Mouse (Mus musculus) Patski (cell line): Measurements from ENCODE around the gene Cdc42ep1. TPM values are rescaled to one million over a fixed set of nuclear protein-coding genes. Genes with fewer than 3 reads are reported as not detected.

Experiments
- ATAC-seq: fragments of 100-300 bp; one replicate; pipeline ENCODE4 v1.8.0; 2021
- CTCF ChIA-PET: fragments of 350-600 bp; sonication (Branson Sonifier 250); formaldehyde crosslinking; loops from one replicate; lab custom pipeline; 2022; ENCODE audit warnings: inconsistent platforms; lab: Charles Lee
- POLR2A ChIA-PET: fragments of 350-600 bp; sonication (Branson Sonifier 250); formaldehyde crosslinking; loops from one replicate; lab custom pipeline; 2022; ENCODE audit warnings: antibody characterized with exemption, inconsistent platforms; lab: Charles Lee
- DNase-seq: peaks from one replicate; pipeline ENCODE4 v3.0.0-alpha.2; 2011; ENCODE audit warnings: low read depth, low spot score
- H3K27me3 ChIP-seq: fragments of 371-371 bp; one replicate; pipeline ENCODE4 v1.5.1; 2021
- CTCF ChIP-seq: fragments of 100-300 bp; IDR thresholded peaks from one replicate; pipeline ENCODE4 v1.5.1; 2021
- in situ Hi-C: fragments of 300-500 bp; cut with MboI; formaldehyde crosslinking; loops from 3 replicates; pipeline ENCODE4 v1.11.1; 2018; ENCODE audit warnings: low pct_unique_long_range_greater_than_20kb, mixed read lengths
- polyA plus RNA-seq: library from polyadenylated mRNA; unstranded; gene quantifications from one replicate; pipeline ENCODE4 v1.2.3, GENCODE M21; 2021

Gene Cdc42ep1
- polyA plus RNA-seq, 1 experiment from 2014 or later, result 111 TPM

DNA sequence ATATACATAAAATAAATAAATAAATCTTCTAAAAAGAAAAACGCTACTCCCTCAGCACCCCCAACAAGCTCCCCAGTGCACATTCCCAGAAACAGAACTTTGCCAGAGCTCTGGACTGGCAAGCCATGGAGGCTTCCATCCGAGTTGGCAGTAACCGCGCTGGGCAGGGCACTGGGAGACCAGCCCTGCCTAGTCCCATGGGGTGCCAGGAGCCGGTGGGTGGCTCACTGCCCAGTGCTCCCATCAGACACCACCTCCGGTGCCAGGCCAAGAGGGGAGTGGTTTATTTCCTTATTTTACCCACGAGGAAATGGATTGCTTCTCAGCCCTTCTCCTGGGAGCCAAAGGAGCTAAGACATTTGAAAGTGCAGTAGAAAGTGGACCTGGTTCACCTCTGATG, 14.6 kb downstream of the Cdc42ep1 start:
- in situ Hi-C loops, result no loop called here
- POLR2A ChIA-PET, result no interaction called here
- CTCF ChIA-PET, result interaction anchor here (3.3 to 15.7 kb wide), 2 partner anchors 13 to 28 kb away, joined by 13 to 144 read pairs; no protein-coding TSS in a partner anchor
- H3K27me3 ChIP-seq, result no peaks in the 10 kb centered on the region
- no peak for TF ChIP-seq CTCF
- DNase-seq (no peak), ATAC-seq (no peak)

DNA sequence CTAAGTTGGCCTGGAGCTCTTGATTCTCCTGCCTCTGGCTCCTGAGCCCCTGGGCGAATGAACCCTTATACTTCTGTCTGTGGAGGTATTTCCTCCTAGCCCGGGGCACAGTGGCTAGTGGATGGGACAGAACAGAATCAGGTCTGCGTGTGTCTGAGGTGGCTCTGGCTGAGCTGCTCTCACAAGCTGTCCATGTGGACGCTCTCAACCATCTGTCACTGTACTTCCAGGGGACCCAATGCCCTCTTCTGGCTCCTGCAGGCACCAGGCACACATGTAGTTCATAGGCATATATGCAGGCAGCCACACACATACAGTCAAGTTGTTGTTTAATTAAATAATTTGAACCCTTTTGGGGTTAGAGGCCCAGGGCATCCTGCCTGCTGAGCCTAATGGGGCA, 16.9 kb downstream of the Cdc42ep1 start:
- DNase-seq (no peak), ATAC-seq (no peak)
- CTCF ChIA-PET, result interaction anchor here (15.7 kb wide), 1 partner anchor 30 kb away, joined by 144 read pairs; no protein-coding TSS in a partner anchor
- TF ChIP-seq CTCF, result no peak
- POLR2A ChIA-PET, result no interaction called here
- in situ Hi-C loops, result no loop called here
- H3K27me3 ChIP-seq, result no peaks in the 10 kb centered on the region

DNA sequence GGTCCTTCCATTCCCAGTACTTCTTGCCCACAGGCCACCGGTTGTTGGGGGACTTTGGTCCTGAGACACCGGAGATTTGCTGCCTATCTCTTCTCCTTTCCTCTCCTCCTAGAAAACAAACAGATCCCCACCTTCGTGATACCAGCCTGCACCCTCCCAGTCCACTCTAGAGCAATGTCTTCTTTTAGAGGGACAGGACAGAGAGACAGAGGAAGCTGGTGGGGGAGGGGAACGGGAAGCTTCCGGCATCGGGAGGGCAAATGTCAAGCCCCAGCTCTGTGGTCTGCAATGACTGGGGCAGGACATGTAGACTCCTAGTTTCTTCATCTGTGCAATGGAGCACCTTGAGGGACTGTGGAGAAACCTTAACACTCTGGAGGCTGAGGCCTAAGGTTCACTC, 17.3 kb downstream of the Cdc42ep1 start:
- POLR2A ChIA-PET, result interaction anchor here (0.6 kb wide), 1 partner anchor 1976 kb away, joined by 6 read pairs; no protein-coding TSS in a partner anchor
- CTCF ChIA-PET, result no interaction called here
- ATAC-seq, result no peak

GRCm38 (mm10) chr15:78862280-78862679, 19.9 kb downstream of the Cdc42ep1 start:
- no peak for TF ChIP-seq CTCF
- DNase-seq (no peak), ATAC-seq (no peak)
- POLR2A ChIA-PET, result no interaction called here
- in situ Hi-C loops, result no loop called here
- CTCF ChIA-PET, result no interaction called here
- no peaks in the 10 kb centered on the region for H3K27me3 ChIP-seq

More for the DNA sequence above, 17.3 kb downstream of the Cdc42ep1 start:
- DNase-seq, result no peak
- no peaks in the 10 kb centered on the region for H3K27me3 ChIP-seq
- no peak for TF ChIP-seq CTCF
- in situ Hi-C loops, result no loop called here

DNA sequence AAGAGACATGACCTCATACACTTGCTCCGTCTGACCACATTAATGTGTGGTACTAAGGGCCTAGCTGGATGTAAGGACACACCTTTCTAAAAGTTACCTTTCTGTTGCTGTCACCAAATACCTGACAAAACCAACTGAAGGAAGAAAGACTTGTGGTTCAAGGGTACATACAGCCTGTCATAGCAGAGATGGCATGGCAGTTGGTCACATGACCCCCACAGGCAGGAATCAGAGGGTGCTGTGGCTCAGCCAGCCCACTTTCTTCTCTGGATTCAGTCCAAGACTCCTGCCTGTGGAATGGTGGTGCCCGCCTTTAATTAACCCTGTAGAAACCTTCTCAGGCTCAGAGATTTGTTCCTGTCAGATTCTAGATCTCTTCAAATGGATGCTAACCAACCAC, 20.7 kb downstream of the Cdc42ep1 start:
- ChIA-PET CTCF (no interaction called here), POLR2A (no interaction called here)
- in situ Hi-C loops, result no loop called here
- no peaks in the 10 kb centered on the region for H3K27me3 ChIP-seq
- DNase-seq (no peak), ATAC-seq (no peak)
- no peak for TF ChIP-seq CTCF

- TF ChIP-seq CTCF, result no peak
- ChIA-PET CTCF (no interaction called here), POLR2A (no interaction called here)
- in situ Hi-C loops, result no loop called here
- H3K27me3 ChIP-seq, result no peaks in the 10 kb centered on the region
- DNase-seq (no peak), ATAC-seq (no peak)
Observed at GRCm38 (mm10) chr15:78863852-78864253, 21.4 kb downstream of the Cdc42ep1 start.

DNA sequence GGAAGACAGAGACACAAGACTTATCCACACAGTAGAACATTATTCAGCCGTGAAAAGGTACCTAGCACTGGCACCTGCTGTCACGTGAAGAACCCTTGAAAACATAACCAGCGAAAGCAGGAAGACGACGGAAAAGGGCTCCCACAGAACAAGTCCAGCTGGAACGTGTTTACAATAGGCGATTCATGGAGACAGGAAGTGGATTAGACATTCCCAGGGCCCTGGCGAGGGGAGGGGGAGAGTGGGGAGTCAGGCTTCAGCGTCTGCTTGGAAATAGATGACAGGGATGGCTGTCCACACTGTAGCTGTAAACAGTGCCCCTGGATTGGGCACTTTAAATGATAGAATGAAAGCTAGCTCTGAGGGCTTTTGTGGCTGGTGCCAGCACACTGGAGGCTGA, 26.0 kb downstream of the Cdc42ep1 start:
- no peaks in the 10 kb centered on the region for H3K27me3 ChIP-seq
- POLR2A ChIA-PET, result no interaction called here
- no peak for TF ChIP-seq CTCF
- DNase-seq (no peak), ATAC-seq (peak; percentile 18)
- in situ Hi-C loops, result no loop called here
- CTCF ChIA-PET, result interaction anchor here (1.0 to 4.7 kb wide), 3 partner anchors 12 to 41 kb away, joined by 4 to 34 read pairs (median 13); partner anchors contain the start of gene Lgals2

DNA sequence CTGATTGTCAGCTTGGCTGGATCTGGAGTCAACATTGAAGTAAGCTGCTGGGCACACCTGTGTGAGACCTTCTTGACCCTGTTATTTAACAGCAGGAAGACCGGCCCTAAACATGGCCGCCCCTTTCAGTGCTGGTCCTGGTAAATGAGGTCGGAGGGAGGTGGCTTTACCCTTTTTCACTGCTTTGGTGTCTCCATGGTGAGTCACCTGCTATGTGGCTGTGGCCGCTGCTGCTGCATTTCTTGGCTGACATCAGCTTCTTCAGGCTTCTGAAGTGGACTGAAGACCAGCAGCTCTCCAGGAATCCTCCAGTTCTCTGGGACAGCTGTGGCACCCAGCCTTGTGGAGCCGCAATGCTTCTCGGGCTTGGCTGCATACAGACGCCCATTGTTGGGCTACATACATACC, 26.4 kb downstream of the Cdc42ep1 start:
- no peak for ATAC-seq
- no peak for DNase-seq
- H3K27me3 ChIP-seq, result no peaks in the 10 kb centered on the region
- POLR2A ChIA-PET, result no interaction called here
- in situ Hi-C loops, result no loop called here
- CTCF ChIA-PET, result interaction anchor here (0.6 to 4.7 kb wide), 5 partner anchors 13 to 42 kb away, joined by 3 to 34 read pairs (median 4); partner anchors contain the start of gene Lgals2
- no peak for TF ChIP-seq CTCF

GRCm38 (mm10) chr15:78869775-78870174, 27.4 kb downstream of the Cdc42ep1 start:
- no peak for TF ChIP-seq CTCF
- CTCF ChIA-PET, result interaction anchor here (1.0 to 4.7 kb wide), 4 partner anchors 14 to 43 kb away, joined by 4 to 34 read pairs (median 10); partner anchors contain the start of gene Lgals2
- H3K27me3 ChIP-seq, result no peaks in the 10 kb centered on the region
- ATAC-seq, result no peak
- POLR2A ChIA-PET, result no interaction called here
- no peak for DNase-seq
- in situ Hi-C loops, result loop anchor here (5.0 kb wide), 2 partner anchors 52 to 247 kb away; no protein-coding TSS in a partner anchor

DNA sequence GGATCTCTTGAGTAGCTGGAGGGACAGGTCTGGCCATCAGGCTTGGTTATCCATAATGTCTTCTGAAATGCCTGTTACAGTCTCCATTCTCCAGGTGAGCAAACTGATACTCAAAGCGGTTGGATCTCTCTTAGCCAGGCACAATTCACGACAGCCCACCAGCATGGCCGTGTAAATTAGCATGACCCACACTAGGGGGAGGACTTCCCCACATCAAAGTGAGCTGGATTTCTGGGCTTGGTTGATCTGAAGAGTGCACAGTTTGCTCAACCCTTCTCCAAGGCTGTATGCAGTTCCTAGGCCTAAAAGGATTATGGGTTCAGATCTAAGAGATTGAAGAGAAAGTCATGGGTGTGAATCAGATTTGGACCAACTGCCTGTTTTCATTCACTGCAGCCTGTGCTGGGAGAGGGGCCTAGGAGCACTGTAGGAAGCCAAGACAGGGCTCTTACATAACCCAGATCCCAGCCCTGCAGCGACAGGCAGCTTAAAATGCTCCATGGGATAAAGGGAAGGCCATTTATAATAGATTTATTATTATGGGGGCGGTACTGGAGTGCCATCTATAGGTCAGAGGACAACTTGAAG, 29.7 kb downstream of the Cdc42ep1 start:
- no peak for DNase-seq
- ChIA-PET POLR2A (interaction anchor here (0.6 kb wide), 1 partner anchor 63 kb away, joined by 3 read pairs; no protein-coding TSS in a partner anchor), CTCF (interaction anchor here (2.1 to 4.7 kb wide), 2 partner anchors 20 to 45 kb away, joined by 7 to 34 read pairs; no protein-coding TSS in a partner anchor)
- no peaks in the 10 kb centered on the region for H3K27me3 ChIP-seq
- no peak for ATAC-seq
- no peak for TF ChIP-seq CTCF
- in situ Hi-C loops, result loop anchor here (5.0 kb wide), 2 partner anchors 55 to 250 kb away; no protein-coding TSS in a partner anchor

DNA sequence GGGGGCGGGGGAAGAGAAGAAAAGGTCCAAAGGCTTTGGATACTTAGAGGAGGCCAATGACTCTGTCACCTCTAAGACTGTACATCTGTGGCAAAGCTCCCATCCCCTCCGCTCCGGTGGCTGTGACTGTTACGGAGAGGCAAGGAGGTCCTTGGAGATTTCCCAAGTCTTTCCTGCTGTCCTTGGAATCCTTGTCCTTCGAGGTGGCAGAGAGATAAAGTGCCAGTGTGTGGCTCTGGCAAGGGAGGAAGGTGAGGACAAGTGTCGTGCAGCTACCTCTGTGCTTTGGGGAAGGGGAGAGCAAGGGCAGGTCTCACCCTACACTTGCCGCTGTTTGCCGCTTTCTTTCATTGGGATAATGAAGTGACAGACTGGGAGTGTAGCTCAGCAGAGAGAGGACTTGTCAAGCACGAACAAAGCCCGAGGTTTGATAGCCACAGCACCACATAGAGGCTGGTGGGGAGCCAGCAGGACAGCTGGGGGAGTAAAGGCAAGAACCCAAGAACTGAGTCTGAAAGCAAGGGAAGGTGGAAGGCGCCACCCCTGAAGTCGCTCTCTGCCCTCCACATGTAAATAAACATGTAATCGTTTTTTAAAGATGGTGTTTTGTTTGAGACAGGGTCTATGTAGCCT, 31.5 kb downstream of the Cdc42ep1 start:
- no peaks in the 10 kb centered on the region for H3K27me3 ChIP-seq
- ChIA-PET CTCF (no interaction called here), POLR2A (no interaction called here)
- ATAC-seq (no peak), DNase-seq (no peak)
- no peak for TF ChIP-seq CTCF
- in situ Hi-C loops, result loop anchor here (5.0 kb wide), 2 partner anchors 57 to 252 kb away; no protein-coding TSS in a partner anchor
